Mouse (Mus musculus) bone marrow, adult 2 months (tissue): ENCODE results near the gene Rnf149.

Source experiments
- CTCF ChIP-seq: fragments of 200-500 bp; IDR thresholded peaks from 2 replicates; pipeline ENCODE4 v1.5.1; 2011; ENCODE audit warnings: low read length, control low read depth; ENCODE audit not compliant: control insufficient read depth, insufficient read depth
- POLR2A ChIP-seq: fragments of 200-500 bp; IDR thresholded peaks from 2 replicates; pipeline ENCODE4 v1.6.1; 2011; ENCODE audit warnings: low read depth, mild to moderate bottlenecking, control low read depth, low read length, borderline replicate concordance; ENCODE audit not compliant: control insufficient read depth

DNA sequence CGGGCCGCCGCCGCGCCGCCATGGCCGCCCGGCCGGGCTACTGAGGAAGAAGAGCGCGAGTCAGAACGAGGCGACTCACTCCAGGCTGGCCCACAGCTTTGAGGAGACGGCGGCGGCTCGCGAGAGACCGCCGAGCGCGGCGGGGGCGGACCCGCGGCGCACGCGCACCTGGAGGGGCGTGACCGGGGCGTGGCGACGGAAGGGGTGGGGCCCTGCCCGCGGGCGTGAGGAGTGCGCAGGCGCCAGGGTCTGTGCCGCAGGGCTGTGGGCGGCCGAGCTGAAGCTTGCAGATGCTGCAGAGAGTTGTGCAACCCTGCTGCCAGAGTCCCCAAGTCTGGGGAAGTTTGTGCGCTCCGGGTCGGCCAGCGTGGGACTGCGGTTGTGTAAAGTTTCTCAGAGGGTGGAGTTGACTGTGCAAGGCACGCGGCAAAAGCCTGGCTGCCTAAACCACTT lies at the start of gene Rnf149:
- no peak for TF ChIP-seq CTCF
- peak; percentile 91 for TF ChIP-seq POLR2A
